Mouse (Mus musculus) megakaryocyte, embryonic 14.5 days (primary cell): ENCODE results near the gene Fam178b. TPM values are rescaled to one million over a fixed set of nuclear protein-coding genes. Genes with fewer than 3 reads are reported as not detected.

ENCODE experiments used
- H3K27me3 ChIP-seq: replicated peaks from 2 replicates; pipeline ENCODE3; 2012; ENCODE audit warnings: inconsistent platforms
- H3K36me3 ChIP-seq: replicated peaks from 2 replicates; pipeline ENCODE3; 2012; ENCODE audit warnings: low read length, inconsistent platforms, mixed read lengths
- H3K4me1 ChIP-seq: 2 replicates; pipeline ENCODE4 v1.6.1; 2012; ENCODE audit warnings: inconsistent platforms
- H3K4me3 ChIP-seq: replicated peaks from 2 replicates; pipeline ENCODE3; 2012; ENCODE audit warnings: moderate library complexity, mild to moderate bottlenecking, inconsistent platforms
- H3K9me3 ChIP-seq: 2 replicates; pipeline ENCODE4 v1.6.1; 2012; ENCODE audit warnings: inconsistent platforms
- FLI1 ChIP-seq: IDR thresholded peaks from 2 replicates; pipeline ENCODE4 v1.6.1; 2012; ENCODE audit warnings: low read length, inconsistent platforms, mixed read lengths
- GATA1 ChIP-seq: IDR thresholded peaks from 3 replicates; pipeline ENCODE4 v1.6.1; 2012; ENCODE audit warnings: mixed read lengths, low read length, inconsistent platforms, borderline replicate concordance
- polyA plus RNA-seq: library from polyadenylated mRNA; stranded (reverse); fragments of >175 nt; gene quantifications from 2 replicates; pipeline ENCODE4 v1.2.3, GENCODE M21; 2012; ENCODE audit warnings: low replicate concordance; ENCODE audit not compliant: insufficient read depth

Gene Fam178b
- polyA plus RNA-seq, 1 experiment, result 2.0 TPM

- TF ChIP-seq GATA1, result no peak
- no peak for TF ChIP-seq FLI1
- Histone ChIP-seq H3K27me3 (no peaks in the 10 kb centered on the region), H3K36me3 (peaks cover 79% of the 10 kb centered on the region), H3K9me3 (no peaks in the 10 kb centered on the region), H3K4me3 (no peak overlapping the region), H3K4me1 (peaks cover 10% of the 10 kb centered on the region; the same call in 1 of the 2 replicates)
These were observed 152.0 kb downstream of the Fam178b start for GRCm38 (mm10) chr1:36530962-36531361.

GRCm38 (mm10) chr1:36530485-36530884, 152.5 kb downstream of the Fam178b start:
- Histone ChIP-seq H3K27me3 (no peaks in the 10 kb centered on the region), H3K36me3 (peaks cover 79% of the 10 kb centered on the region), H3K4me1 (peaks cover 10% of the 10 kb centered on the region; the same call in 1 of the 2 replicates), H3K4me3 (no peak overlapping the region), H3K9me3 (no peaks in the 10 kb centered on the region)
- TF ChIP-seq GATA1, result no peak
- TF ChIP-seq FLI1, result no peak

- Histone ChIP-seq H3K9me3 (no peaks in the 10 kb centered on the region), H3K27me3 (no peaks in the 10 kb centered on the region), H3K36me3 (peaks cover 80% of the 10 kb centered on the region)
These were observed 153.1 kb downstream of the Fam178b start for GRCm38 (mm10) chr1:36529875-36530274.

GRCm38 (mm10) chr1:36529274-36529673, 153.7 kb downstream of the Fam178b start:
- no peaks in the 10 kb centered on the region for H3K9me3 ChIP-seq
- peaks cover 5% of the 10 kb centered on the region; the same call in 1 of the 2 replicates for H3K4me1 ChIP-seq
- H3K27me3 ChIP-seq, result no peaks in the 10 kb centered on the region
- H3K4me3 ChIP-seq, result no peak overlapping the region
- TF ChIP-seq FLI1, result no peak
- TF ChIP-seq GATA1, result no peak
- peaks cover 80% of the 10 kb centered on the region for H3K36me3 ChIP-seq

More at GRCm38 (mm10) chr1:36529875-36530274, 153.1 kb downstream of the Fam178b start:
- TF ChIP-seq FLI1, result no peak
- TF ChIP-seq GATA1, result no peak
- Histone ChIP-seq H3K4me1 (peaks cover 10% of the 10 kb centered on the region; the same call in 1 of the 2 replicates), H3K4me3 (no peak overlapping the region)

- Histone ChIP-seq H3K27me3 (no peaks in the 10 kb centered on the region), H3K4me3 (no peak overlapping the region), H3K36me3 (peaks cover 80% of the 10 kb centered on the region), H3K9me3 (no peaks in the 10 kb centered on the region), H3K4me1 (peaks cover 5% of the 10 kb centered on the region; the same call in 1 of the 2 replicates)
- TF ChIP-seq GATA1 (no peak), FLI1 (no peak)
These were observed 154.6 kb downstream of the Fam178b start for GRCm38 (mm10) chr1:36528351-36528750.

- Histone ChIP-seq H3K9me3 (no peaks in the 10 kb centered on the region), H3K4me1 (peaks cover 5% of the 10 kb centered on the region; the same call in 1 of the 2 replicates), H3K27me3 (no peaks in the 10 kb centered on the region), H3K36me3 (peaks cover 81% of the 10 kb centered on the region), H3K4me3 (no peak overlapping the region)
- TF ChIP-seq GATA1 (no peak), FLI1 (no peak)
These were observed 156.1 kb downstream of the Fam178b start for GRCm38 (mm10) chr1:36526903-36527302.

GRCm38 (mm10) chr1:36525774-36526173, 157.2 kb downstream of the Fam178b start:
- Histone ChIP-seq H3K4me1 (0 out of 2 replicates have a peak, but pooled peaks cover 5% of the 10 kb centered on the region), H3K9me3 (no peaks in the 10 kb centered on the region), H3K27me3 (no peaks in the 10 kb centered on the region), H3K4me3 (no peak overlapping the region), H3K36me3 (peaks cover 81% of the 10 kb centered on the region)
- TF ChIP-seq GATA1 (no peak), FLI1 (no peak)

GRCm38 (mm10) chr1:36524058-36524457, 158.9 kb downstream of the Fam178b start:
- no peak for TF ChIP-seq GATA1
- no peak for TF ChIP-seq FLI1
- Histone ChIP-seq H3K27me3 (no peaks in the 10 kb centered on the region), H3K4me3 (no peak overlapping the region), H3K4me1 (0 out of 2 replicates have a peak, but pooled peaks cover 5% of the 10 kb centered on the region), H3K36me3 (peaks cover 84% of the 10 kb centered on the region), H3K9me3 (no peaks in the 10 kb centered on the region)

GRCm38 (mm10) chr1:36523332-36524013, 159.5 kb downstream of the Fam178b start:
- Histone ChIP-seq H3K4me3 (no peak overlapping the region), H3K4me1 (peaks cover 5% of the 10 kb centered on the region; the same call in 1 of the 2 replicates), H3K27me3 (no peaks in the 10 kb centered on the region), H3K36me3 (peaks cover 90% of the 10 kb centered on the region), H3K9me3 (no peaks in the 10 kb centered on the region)
- TF ChIP-seq GATA1, result no peak
- TF ChIP-seq FLI1, result no peak

- peaks cover 96% of the 10 kb centered on the region for H3K36me3 ChIP-seq
- no peak overlapping the region for H3K4me3 ChIP-seq
- TF ChIP-seq FLI1, result no peak
- no peak for TF ChIP-seq GATA1
- H3K4me1 ChIP-seq, result peaks cover 5% of the 10 kb centered on the region; the same call in 1 of the 2 replicates
- H3K9me3 ChIP-seq, result no peaks in the 10 kb centered on the region
- no peaks in the 10 kb centered on the region for H3K27me3 ChIP-seq
These were observed 160.8 kb downstream of the Fam178b start for GRCm38 (mm10) chr1:36522210-36522609.
